Mouse (Mus musculus) cerebellum, postnatal 25 days (tissue): ENCODE data around the gene Bet1l.
A peak's percentile ranks its signal among the peaks of the same experiment; 100 is the strongest.

Source experiments
- DNase-seq, 2 experiments: peaks; one replicate each; pipeline ENCODE4 v3.0.0; 2021; ENCODE audit warnings: mixed read lengths in 2 of 2

Bet1l gene

GRCm38 (mm10) chr7:140828171-140828881, 29.1 kb downstream of the Bet1l start:
- peak; percentile 65 to 75 for DNase-seq

GRCm38 (mm10) chr7:140822731-140823130, 34.6 kb downstream of the Bet1l start:
- no peak for DNase-seq

DNA sequence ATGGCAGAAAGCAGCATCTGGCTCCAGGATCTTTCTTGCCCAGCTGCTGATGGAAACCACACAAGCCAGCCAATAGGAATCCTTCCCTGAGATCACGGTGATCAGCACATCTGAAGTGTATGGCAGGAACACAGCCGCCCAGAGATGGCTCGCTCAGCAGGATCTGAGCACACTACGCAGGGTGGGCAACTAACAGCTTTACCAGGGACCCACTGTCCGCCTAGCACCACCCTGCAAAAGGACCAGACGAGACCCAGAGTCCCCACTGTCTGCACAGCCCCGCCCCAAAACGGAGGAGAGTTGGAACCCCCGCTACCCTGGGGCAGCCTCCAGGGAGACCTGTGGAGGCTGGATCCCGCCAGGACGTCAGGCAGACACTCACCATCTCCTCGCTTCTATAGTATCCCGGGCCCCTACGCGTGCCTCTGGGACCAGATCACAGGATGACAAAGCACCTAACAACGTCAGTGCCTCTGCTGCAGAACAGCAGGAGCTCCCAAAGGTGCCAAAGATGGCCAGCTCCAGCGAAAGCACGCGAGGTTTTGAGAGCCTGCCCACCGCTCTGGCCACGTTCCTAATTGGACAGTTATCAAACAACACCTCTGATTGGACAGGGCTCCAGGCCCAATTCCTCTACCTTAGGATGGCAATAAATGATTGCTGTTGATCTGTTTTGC, 35.6 kb downstream of the Bet1l start, which contains the start of gene Zfp941:
TSS of gene Zfp941 (minus strand) at position 526 of the 677 bp plus-strand sequence.
- DNase-seq, result peak; percentile 87 to 91

GRCm38 (mm10) chr7:140821305-140821652, 36.1 kb downstream of the Bet1l start:
- DNase-seq, result peak in 1 of 2 experiments; percentile 48

GRCm38 (mm10) chr7:140820173-140820572, 37.2 kb downstream of the Bet1l start:
- DNase-seq, result no peak

- DNase-seq, result no peak
Measured at GRCm38 (mm10) chr7:140812850-140813249, 44.5 kb downstream of the Bet1l start.

- DNase-seq, result no peak
Measured at GRCm38 (mm10) chr7:140811714-140812113, 45.7 kb downstream of the Bet1l start.

DNA sequence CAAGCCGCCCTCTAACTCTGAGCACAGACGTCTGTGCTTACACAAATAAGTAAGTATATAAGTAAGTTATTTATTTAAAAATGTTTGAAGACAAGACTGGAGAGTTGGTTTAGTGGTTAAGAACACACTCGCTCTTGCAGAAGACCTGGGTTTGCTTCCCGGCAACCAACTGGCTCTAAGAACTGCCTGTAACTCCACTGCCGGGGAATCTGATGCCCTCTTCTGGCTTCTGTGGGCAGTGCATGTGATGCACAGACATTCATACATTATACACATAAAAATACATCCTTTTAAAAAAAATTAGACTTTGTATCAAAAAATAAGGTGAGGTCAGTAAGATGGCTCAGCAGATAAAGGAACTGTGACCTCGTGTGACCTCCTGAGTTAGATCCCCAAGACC, 46.9 kb downstream of the Bet1l start:
- DNase-seq, result no peak

DNA sequence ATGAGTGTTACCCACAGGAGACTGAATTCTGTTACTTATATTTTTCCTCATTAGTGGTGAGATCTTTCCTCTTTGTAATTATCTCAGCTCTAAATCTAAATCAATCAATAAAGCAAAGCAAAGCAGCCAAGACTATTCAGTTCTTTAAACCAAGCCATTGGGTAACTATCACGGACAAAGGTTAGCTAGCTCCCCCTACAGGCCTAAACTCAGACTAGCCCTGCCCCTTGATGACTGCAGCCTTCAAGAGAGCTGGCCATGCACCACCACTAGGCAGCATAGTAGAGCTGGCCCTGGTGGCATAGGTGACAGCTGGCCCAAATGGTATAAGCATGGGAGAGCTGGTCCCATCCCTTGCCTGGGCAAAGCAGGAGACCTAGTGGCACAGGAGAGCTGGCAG, 51.7 kb downstream of the Bet1l start:
- peak; percentile 17 to 58 for DNase-seq
